Mouse (Mus musculus): Measurements from ENCODE around the gene Cda. TPM values are rescaled to one million over a fixed set of nuclear protein-coding genes. Genes with fewer than 3 reads are reported as not detected.

Cda gene
- total RNA-seq, 2 experiments from 2014 or later, result 1.9 to 3.1 TPM

DNA sequence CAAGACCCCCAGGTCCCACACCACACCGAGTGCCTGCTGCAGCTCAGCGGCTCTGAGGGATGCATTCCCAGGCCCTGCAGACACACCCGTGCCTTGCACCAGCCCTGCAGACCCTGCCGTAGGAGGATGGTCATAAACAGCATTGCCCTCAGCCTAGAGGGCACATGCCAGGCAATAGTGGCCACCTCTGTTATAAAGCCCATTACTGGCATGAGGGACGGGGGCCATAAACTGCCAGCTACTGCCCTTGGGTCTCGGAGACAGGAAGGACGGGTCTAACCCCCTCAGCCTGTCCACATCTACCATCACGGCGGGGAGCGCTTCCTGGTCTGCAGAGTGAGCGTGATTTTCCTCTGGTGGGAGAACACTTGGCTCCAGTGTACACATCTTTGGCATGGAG, 54.8 kb downstream of the Cda start:
- DNase-seq (ENCODE audit: extremely low spot score in 1 of 2, low spot score in 1 of 2), result no peak

DNA sequence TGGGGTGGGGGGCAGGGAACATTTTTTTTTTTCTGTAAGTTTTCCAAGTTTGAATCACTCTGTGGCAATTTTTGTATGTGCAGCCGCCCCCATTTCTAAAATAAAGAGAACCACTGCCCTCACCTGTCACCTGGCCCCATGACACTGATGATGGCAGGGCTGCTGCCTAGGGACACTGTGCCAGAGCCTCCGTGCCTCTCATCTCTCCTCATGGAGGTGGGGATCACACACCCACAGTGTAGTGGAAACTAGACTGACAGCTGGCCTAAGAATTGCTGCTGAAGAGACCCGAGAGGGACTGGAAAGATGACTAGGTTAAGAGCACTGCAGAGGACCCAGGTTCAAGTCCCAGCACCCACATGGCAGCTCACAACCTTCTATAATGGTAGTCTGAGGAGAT, 55.7 kb downstream of the Cda start:
- DNase-seq (ENCODE audit: extremely low spot score in 1 of 2, low spot score in 1 of 2), result no peak

DNA sequence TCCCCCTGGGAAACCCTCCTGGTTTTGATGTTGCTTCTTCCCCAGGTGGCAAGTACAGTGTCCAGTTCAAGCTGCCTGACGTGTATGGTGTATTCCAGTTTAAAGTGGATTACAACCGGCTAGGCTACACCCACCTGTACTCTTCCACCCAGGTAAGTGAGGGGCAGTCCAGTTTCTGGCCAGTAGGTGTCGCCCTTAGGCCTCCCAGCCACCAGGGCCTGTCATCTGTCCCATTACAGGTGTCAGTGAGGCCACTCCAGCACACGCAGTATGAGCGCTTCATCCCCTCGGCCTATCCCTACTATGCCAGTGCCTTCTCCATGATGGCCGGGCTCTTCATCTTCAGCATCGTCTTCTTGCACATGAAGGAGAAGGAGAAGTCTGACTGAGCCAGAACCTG, 56.2 kb downstream of the Cda start:
- DNase-seq (ENCODE audit: extremely low spot score in 1 of 2, low spot score in 1 of 2), result peak in 1 of 2 experiments; percentile 56

DNA sequence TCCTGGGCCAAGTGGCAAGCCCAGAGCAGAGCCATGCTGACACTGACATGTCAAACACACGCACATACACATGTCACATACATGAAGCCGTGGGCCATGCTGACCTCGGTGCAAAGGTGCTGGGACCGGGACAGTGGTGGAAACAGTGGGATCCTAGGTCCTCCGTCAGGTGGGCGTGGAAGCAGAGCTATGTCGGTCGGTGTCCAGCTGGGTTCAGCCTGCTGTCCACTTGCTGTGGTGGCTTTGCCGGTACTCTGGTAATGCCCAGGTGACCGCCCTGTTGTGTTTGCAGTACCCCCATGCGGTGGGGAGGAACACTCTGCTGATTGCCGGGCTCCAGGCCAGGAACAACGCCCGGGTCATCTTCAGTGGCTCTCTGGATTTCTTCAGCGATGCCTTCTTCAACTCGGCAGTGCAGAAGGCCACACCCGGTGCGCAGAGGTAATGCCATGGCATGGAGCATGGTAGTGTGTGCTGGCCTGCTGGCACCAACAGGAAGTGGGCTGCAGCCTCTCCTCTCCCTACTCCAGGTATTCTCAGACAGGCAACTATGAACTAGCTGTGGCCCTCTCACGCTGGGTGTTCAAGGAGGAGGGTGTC, 57.4 kb downstream of the Cda start:
- no peak for DNase-seq (ENCODE audit: extremely low spot score in 1 of 2, low spot score in 1 of 2)

DNA sequence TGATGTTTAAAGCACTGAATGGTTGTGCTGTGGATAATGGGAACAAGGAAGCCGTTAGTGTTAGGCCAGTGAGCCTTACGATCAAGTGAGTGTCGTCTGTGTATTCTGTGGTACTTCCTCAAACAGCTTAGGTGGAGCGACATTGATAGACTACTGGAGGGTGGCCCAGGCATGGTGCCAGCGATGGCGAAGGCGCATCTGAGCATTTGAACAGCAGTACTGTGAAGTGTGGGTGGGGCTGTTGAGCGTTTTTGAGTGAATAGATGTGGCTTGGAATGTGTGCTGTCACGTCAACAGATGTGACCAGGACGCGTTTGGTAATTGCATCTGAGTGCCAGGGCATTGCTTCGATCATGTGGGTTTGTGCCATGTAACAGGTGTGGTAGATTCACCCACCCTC, 60.1 kb downstream of the Cda start:
- no peak for DNase-seq (ENCODE audit: extremely low spot score in 1 of 2, low spot score in 1 of 2)

DNA sequence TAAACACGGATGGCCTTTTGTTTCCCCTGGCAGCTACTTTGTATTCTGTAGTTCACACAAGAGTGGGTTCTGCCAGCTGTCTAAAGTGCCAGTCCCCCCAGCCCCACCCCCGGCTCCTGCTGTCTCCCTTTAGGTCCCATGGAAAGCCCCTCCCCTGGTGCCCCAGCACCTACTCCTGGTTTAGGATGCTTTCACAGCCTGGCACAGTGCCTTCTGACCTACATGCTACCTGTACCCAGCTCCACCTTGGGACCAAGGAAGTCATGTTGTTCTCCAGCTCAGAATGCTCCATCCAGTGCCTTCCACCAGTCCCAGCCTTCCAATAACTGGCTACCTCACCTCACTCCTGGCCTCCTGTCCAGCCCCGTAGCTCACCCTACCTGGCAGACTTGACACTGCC, 60.8 kb downstream of the Cda start:
- DNase-seq (ENCODE audit: extremely low spot score in 1 of 2, low spot score in 1 of 2), result no peak

DNA sequence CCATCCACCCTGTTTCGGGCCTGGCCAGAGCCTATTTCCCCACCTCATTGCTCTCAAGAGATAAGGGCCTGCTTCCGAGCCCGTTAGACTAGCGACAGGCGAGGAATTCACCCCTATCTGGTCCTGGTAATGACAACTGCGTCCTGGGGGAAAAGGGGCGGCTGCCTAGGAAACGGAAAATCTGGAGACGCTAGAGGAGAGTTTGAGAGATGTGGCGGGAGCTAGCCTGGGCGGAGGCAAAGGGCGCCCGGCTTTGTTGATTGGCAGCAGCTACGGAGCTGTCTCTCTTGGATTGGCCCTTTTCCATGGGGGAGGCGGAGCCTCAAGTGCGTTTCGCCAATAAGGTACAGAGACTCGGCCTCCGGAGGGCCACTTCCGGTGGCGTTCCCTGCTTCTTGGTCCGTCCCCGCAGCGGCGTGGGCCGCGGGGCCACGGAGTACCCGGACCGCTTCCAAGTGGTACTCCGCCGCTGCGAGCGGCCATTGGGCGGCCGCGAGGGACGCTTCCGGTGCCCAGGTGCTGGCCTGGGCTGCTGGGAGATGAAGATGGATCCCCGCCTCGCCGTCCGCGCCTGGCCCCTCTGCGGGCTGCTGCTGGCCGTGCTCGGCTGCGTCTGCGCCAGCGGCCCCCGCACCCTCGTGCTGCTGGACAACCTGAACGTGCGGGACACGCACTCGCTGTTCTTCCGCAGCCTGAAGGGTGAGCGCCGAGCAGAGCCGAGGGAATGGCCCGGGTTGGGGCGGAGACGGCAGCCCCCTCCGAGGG, 63.3 kb downstream of the Cda start, which contains the start of gene Ddost:
Gene Ddost, plus strand, starts transcription at position 391 of the 765 bp plus-strand sequence.
- DNase-seq (ENCODE audit: extremely low spot score in 1 of 2, low spot score in 1 of 2), result peak; percentile 86 to 90

DNA sequence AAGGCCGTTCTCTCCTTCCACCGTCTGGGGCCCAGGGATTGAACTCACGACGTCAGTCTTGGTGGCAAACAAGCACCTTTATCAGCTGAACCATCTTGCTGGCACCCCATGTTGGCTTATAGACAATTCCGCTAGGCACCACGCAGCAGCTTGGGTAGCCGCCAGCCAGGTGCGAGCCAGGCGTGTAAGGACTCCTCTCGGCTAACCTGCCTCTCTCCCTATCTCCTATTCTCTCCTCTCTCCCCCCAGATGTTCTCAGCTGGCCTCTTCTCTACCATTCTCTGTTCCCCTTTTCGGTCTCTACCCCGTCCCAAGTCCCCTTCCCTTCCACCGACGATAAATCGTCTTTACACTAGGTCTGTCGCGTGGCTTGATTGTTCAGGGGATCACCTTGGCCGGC, 64.0 kb downstream of the Cda start:
- no peak for DNase-seq (ENCODE audit: extremely low spot score in 1 of 2, low spot score in 1 of 2)

DNA sequence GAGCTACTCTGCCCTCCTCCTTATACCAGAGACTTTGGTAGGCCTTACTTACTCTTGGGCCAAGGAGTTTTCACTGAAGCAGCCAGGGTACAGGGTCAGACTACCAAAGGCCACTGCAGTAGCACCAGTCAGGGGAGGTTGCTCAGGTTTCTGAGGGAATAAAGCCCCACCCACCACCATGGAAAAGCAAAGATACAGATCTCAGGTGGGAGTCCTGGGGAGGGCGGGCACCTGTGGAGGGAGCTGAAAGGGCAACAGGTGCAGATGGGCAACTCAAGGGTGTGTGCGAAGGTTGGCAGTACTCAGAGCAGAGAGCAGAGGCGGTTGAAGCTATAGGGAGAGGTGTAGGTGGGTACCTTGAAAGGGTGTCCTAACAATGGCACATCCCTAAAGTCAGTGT, 64.8 kb downstream of the Cda start:
- DNase-seq (ENCODE audit: extremely low spot score in 1 of 2, low spot score in 1 of 2), result no peak

DNA sequence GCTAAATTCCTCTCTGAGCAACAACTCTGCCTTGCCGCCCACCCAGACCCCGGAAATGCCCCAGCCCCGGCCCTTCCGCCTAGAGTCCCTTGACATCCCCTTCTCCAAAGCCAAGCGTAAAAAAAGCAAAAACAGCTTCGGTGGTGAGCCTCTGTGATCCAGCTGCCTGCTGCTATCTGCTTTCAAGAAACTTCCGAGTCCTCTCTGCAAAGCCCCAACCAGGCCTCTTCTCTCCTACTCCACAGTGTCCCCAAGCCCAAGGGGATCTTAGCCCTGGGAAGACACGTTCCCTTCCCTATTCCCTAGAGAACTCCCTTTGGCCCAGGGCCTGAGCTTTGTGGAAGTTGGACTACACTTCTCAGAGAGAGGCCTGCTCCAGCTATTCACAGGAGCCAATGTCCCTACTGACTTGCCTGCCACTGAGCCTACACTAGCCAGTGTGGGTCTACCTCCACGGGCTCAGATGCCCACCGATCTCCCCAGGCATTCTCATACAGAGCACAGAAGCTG, 66.5 kb downstream of the Cda start:
- no peak for DNase-seq (ENCODE audit: extremely low spot score in 1 of 2, low spot score in 1 of 2)

DNA sequence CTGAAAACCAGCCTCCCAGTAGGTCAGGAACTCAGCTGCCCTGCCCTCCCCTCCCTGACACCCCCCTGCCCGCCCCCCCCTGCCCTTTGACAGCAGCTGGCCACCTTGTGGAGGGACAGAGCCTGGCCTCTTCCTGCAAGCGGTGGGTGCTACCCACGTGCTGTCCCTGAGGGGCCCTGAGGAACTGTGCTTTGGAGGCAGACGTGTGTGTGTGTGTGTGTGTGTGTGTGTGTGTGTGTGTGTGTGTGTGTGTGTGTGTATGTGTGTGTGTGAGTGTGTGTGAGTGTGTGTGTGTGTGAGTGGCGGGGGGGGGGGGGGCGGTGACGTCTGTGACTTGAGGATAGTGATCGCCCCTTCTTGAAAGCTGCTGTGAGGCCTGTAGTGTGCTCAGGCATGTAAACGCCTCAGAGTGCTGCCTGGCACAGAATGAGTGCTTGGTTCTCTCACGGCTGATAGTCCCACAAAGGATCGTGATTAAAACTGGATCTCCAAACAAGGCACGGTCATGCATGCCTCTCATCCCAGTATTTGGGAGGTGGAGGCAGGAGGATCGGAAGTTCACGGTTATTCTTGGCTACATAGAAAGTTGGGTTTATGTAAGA, 73.7 kb downstream of the Cda start:
- DNase-seq (ENCODE audit: extremely low spot score in 1 of 2, low spot score in 1 of 2), result no peak

DNA sequence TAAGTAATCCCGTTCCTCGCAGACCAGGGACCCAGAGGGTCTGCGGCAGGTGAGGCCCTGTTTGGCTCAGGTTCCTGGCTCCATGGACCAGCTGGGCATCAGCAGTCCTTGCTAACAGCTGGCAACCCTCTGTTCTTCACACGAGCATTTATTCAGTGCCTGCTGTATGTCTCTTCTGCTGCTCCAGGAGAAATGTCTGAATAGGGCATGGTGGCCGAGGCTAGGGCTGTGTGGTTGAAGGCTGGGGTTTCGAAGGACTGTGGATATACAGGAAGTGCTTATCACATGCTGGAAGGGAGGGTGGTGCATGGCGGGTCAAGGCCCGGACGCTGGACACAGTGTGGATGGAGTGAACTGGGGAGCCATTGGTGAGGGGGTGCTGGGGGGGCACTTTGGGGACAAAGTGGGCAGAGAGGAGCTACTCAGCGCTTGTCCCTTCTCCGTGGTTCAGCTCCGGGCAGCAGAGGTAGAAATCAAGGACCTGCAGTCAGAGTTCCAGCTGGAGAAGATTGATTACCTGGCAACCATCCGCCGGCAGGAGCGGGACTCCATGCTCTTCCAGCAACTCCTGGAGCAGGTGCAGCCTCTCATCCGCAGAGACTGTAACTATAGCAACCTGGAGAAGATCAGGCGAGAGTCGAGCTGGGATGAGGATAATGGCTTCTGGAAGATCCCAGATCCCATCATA, 74.4 kb downstream of the Cda start:
- no peak for DNase-seq (ENCODE audit: extremely low spot score in 1 of 2, low spot score in 1 of 2)

DNA sequence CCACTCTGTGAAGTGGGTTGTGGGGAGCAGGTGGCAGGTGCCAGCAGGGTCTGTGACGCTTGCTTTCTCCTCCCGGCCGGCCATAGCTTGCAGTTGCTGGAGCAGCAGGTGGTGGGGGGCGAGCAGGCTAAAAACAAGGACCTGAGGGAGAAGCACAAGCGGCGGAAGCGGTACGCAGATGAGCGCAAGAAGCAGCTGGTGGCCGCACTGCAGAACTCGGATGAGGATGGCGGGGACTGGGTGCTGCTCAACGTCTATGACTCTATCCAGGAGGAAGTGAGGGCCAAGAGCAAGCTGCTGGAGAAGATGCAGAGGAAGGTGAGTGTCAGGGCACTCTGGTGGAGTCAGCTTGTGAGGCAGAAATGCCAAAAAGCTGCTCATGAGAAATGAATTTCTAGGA, 75.8 kb downstream of the Cda start:
- DNase-seq (ENCODE audit: extremely low spot score in 1 of 2, low spot score in 1 of 2), result no peak

DNA sequence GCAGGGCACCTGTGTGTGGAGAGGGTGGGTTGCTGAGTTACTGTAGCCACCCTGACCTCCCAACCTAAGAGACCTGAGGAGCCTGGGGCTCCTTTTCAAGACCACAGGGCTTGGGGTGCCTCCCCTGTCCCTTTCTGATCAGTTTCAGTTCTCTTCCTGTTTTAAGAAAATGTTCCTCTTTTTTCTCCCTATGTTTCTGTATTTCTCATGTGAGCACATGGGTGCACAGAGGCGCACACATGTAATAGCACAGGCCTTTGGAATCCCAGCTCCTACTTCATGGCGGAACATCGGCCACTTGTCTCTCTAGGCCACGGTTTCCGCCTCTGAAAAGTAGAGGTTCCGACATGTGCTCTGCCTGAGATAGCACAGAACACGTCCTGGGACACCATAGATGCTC, 79.1 kb downstream of the Cda start:
- no peak for DNase-seq (ENCODE audit: extremely low spot score in 1 of 2, low spot score in 1 of 2)

Small RNA genes lying within 50 kb of the gene (microRNA-seq; reads per million reads assigned to microRNA genes)
- gene Gm27646, result 0 to 0.20 reads per million in 2 experiments
- gene Mir7019, result 16.0 to 17.3 reads per million in 2 experiments

Other genes with a start within 250 kb of the Cda start
- gene Hp1bp3, start 151.7 kb downstream of the Cda start, total RNA-seq (2021), result 100 to 1,000 TPM; 167 to 170 TPM
- gene Sh2d5, start 117.6 kb downstream of the Cda start, total RNA-seq (2021), result 10 to 100 TPM; 46.8 to 47.1 TPM
- gene Kif17, start 117.6 kb downstream of the Cda start, total RNA-seq (2021), result 10 to 100 TPM; 19.0 to 19.8 TPM
- gene Ddost, start 63.3 kb downstream of the Cda start, total RNA-seq (2021), result 100 to 1,000 TPM in 1 of 2 experiments, 10 to 100 TPM in 1; 92.3 to 104 TPM
- gene Pink1, start 41.7 kb downstream of the Cda start, total RNA-seq (2021), result 100 to 1,000 TPM; 222 to 256 TPM
- gene Fam43b, start 28.5 kb upstream of the Cda start, total RNA-seq (2021), result 10 to 100 TPM; 28.7 to 31.0 TPM
- gene Mul1, start 66.7 kb upstream of the Cda start, total RNA-seq (2021), result 10 to 100 TPM; 57.7 to 57.8 TPM
- gene Camk2n1, start 86.3 kb upstream of the Cda start, total RNA-seq (2021), result 100 to 1,000 TPM; 348 to 359 TPM